Mouse (Mus musculus): Measurements from ENCODE around the gene Vmn2r22.
"Not testable (repeated sequence)": the region's sequence is repeated elsewhere in the genome, so short reads cannot be mapped to it uniquely, and the experiment has no call there.

The Vmn2r22 gene

DNA sequence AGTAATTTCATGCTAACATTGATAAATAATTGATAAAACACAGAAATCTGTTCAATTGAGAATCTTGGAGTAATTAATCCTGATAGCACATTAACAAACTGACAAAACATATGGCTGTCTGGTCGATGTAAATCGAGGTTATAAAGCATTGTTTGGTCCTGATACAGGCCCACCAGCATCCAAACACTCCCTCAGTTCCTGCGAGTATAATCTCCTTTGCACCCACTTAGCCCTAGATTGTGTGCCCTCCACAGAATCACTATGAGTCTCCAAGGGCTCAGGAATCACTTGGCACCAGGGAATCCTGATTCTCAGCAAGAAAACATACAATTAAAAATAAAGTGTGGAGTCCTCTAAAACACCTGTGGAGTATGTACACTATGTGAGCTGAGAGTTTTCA is at the start of gene Vmn2r22:
TSS of gene Vmn2r22 (minus strand) at position 101 of the 400 bp plus-strand sequence.
- DNase-seq (ENCODE audit: low read depth, low spot score): not testable (repeated sequence)

- peak; percentile 92 for DNase-seq (ENCODE audit: low read depth, low spot score)
Observed at GRCm38 (mm10) chr6:123697213-123697612, 46.7 kb upstream of the Vmn2r22 start.

- peak; percentile 86 for DNase-seq (ENCODE audit: low read depth, low spot score)
Observed at GRCm38 (mm10) chr6:123696639-123697038, 46.1 kb upstream of the Vmn2r22 start.

- DNase-seq (ENCODE audit: low read depth, low spot score): peak; percentile 49
Observed at GRCm38 (mm10) chr6:123657040-123657439, 6.5 kb upstream of the Vmn2r22 start.

GRCm38 (mm10) chr6:123639394-123639793 is 11.1 kb downstream of the Vmn2r22 start:
- DNase-seq (ENCODE audit: low read depth, low spot score): not testable (repeated sequence)

GRCm38 (mm10) chr6:123623784-123624183 is 26.7 kb downstream of the Vmn2r22 start:
- not testable (repeated sequence) for DNase-seq (ENCODE audit: low read depth, low spot score)

GRCm38 (mm10) chr6:123588368-123588767 is 62.2 kb downstream of the Vmn2r22 start:
- DNase-seq (ENCODE audit: low read depth, low spot score): not testable (repeated sequence)

GRCm38 (mm10) chr6:123587796-123588328 is 62.7 kb downstream of the Vmn2r22 start:
- not testable (repeated sequence) for DNase-seq (ENCODE audit: low read depth, low spot score)

GRCm38 (mm10) chr6:123583988-123584387 is 66.5 kb downstream of the Vmn2r22 start:
- not testable (repeated sequence) for DNase-seq (ENCODE audit: low read depth, low spot score)

DNA sequence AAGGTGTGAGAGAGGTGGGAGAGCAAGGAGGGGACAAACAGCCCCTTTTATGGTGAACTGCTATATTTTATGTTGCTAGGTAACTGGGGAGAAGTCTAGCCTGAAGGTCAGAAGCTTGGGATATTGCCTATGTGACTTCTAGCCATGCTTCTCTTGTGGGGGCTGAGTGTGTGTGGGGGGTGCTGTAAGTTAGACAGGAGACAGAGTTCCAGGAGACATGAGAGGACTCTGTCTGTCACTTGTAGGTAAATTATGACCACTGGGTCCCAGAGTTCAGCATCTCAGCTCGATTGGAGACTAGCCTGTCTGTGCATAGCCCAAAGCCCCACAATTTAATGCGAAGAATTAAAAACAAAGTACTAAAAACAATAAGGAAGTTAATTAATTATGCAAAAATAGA is 75.8 kb downstream of the Vmn2r22 start:
- DNase-seq (ENCODE audit: low read depth, low spot score): not testable (repeated sequence)
